Mouse (Mus musculus) liver, embryonic 13.5 days (tissue): Measurements from ENCODE around the gene Tgfbr2. TPM values are rescaled to one million over a fixed set of nuclear protein-coding genes. Genes with fewer than 3 reads are reported as not detected.

Experiments used
- ATAC-seq: fragments of 200-750 bp; cut with Nextera tagmentation; 2 replicates; pipeline ENCODE4 v1.8.0; 2017; ENCODE audit warnings: low read depth, mild to moderate bottlenecking, moderate number of reproducible peaks, moderate library complexity
- DNase-seq: peaks from one replicate; pipeline ENCODE4 v3.0.0; 2022
- H3K27ac ChIP-seq: fragments of 300-500 bp; sonication (generic); 2 replicates; pipeline ENCODE4 v1.5.1; 2015; ENCODE audit warnings: moderate library complexity, mild to moderate bottlenecking, inconsistent platforms
- H3K27me3 ChIP-seq: fragments of 300-500 bp; sonication (generic); 2 replicates; pipeline ENCODE4 v1.6.1; 2015; ENCODE audit warnings: mild to moderate bottlenecking, inconsistent platforms
- H3K36me3 ChIP-seq: fragments of 300-500 bp; sonication (generic); 2 replicates; pipeline ENCODE4 v1.6.1; 2015; ENCODE audit warnings: mild to moderate bottlenecking, inconsistent platforms
- H3K4me1 ChIP-seq: fragments of 300-500 bp; sonication (generic); replicated peaks from 2 replicates; pipeline ENCODE4 v1.6.1; 2015; ENCODE audit warnings: inconsistent platforms
- H3K4me2 ChIP-seq: fragments of 300-500 bp; sonication (generic); 2 replicates; pipeline ENCODE4 v1.6.1; 2015; ENCODE audit warnings: inconsistent platforms, mild to moderate bottlenecking, moderate library complexity
- H3K4me3 ChIP-seq: fragments of 300-500 bp; sonication (generic); replicated peaks from 2 replicates; pipeline ENCODE4 v1.5.1; 2015; ENCODE audit warnings: mild to moderate bottlenecking, inconsistent platforms
- H3K9ac ChIP-seq: fragments of 300-500 bp; sonication (generic); 2 replicates; pipeline ENCODE4 v1.6.1; 2015; ENCODE audit warnings: mild to moderate bottlenecking, inconsistent platforms
- H3K9me3 ChIP-seq: fragments of 300-500 bp; sonication (generic); replicated peaks from 2 replicates; pipeline ENCODE4 v1.6.1; 2016; ENCODE audit warnings: inconsistent platforms
- WGBS: fragments of 180-500 bp; shearing (Covaris S2); methylation state at CpG from one replicate; pipeline ENCODE4 v1.1.7; 2015; ENCODE audit not compliant: insufficient replicate concordance; 5-methylcytosine and 5-hydroxymethylcytosine counted together
- polyA plus RNA-seq: library from polyadenylated mRNA; unstranded; fragments of >200 nt; fragmentation: Nextera tagmentation; extraction: Ambion mirVana; gene quantifications from 2 replicates; pipeline ENCODE4 v1.2.1, GENCODE M21; 2015

The Tgfbr2 gene
- polyA plus RNA-seq, 1 experiment from 2014 or later = 4.0 TPM

DNA sequence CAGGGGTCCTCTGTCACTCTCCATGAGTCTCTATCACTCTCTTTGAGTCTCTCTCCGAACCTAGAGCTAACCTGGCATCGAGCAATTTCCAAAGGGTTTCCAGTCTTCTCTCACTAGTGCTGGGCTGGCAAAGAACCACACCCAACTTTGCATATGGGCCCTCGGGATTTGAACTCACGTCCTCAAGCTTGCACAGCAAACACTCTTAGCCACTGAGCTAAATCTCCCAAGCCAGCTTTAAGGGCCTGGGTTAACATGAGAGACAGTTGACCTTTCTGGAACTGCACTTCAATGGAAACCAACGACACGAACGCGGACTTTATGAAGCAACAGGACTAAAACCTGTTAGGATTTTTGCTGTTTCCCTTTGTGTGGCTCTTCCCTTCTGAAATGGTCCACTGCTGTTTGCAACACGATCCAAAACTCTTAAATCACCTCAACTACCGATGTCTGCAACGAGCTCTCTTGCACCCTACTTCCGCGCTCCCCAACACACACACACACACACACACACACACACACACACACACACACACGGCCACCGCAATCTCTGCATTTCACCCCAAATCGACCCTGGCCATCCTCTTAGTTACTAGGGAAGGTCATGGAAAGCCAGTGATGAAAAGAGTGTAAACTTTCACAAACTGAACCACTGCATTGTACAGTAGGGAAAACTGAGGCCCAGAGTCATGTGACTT, 1.5 kb downstream of the Tgfbr2 start:
- no peak for DNase-seq
- no peak overlapping the region; the same call in 1 of the 2 replicates for H3K9ac ChIP-seq
- peak overlapping the region; percentile 68 for H3K4me3 ChIP-seq
- no peaks in the 10 kb centered on the region for H3K36me3 ChIP-seq
- H3K27ac ChIP-seq = peak overlapping the region; percentile 77
- H3K27me3 ChIP-seq = peaks cover 12% of the 10 kb centered on the region
- no peak for ATAC-seq
- H3K9me3 ChIP-seq = no peaks in the 10 kb centered on the region
- peaks cover 22% of the 10 kb centered on the region for H3K4me1 ChIP-seq
- peak overlapping the region; percentile 78 for H3K4me2 ChIP-seq
- WGBS = 60% methylated on average over 16 of the region's 16 CpGs

DNA sequence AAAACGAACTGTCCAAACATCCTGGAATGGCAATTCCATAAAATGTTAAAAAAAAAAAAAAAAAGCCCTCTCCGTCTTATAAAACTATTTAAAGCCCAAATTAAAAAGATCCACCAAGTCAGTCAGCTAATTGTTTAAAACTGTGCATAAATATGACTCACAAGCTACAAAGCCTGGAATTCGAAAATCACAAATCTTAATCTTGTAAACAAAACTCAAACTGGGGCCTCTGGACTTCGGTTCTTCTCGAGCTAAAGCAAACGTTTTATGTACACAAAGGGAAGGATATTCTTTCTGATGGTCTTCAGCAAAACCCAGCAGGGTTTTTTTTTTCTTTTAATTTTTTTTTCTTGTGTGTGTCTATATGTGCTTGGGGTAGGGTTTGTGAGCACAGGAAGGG, 2.1 kb downstream of the Tgfbr2 start:
- peaks cover 12% of the 10 kb centered on the region for H3K27me3 ChIP-seq
- H3K4me2 ChIP-seq = peak overlapping the region; percentile 78
- peaks cover 22% of the 10 kb centered on the region for H3K4me1 ChIP-seq
- no peak overlapping the region for H3K9ac ChIP-seq
- H3K36me3 ChIP-seq = no peaks in the 10 kb centered on the region
- no peaks in the 10 kb centered on the region for H3K9me3 ChIP-seq
- ATAC-seq = no peak
- WGBS = 48% methylated on average over 6 of the region's 6 CpGs
- no peak for DNase-seq
- peak overlapping the region; percentile 68; the same call in 1 of the 2 replicates for H3K4me3 ChIP-seq
- H3K27ac ChIP-seq = no peak overlapping the region; the same call in 1 of the 2 replicates

DNA sequence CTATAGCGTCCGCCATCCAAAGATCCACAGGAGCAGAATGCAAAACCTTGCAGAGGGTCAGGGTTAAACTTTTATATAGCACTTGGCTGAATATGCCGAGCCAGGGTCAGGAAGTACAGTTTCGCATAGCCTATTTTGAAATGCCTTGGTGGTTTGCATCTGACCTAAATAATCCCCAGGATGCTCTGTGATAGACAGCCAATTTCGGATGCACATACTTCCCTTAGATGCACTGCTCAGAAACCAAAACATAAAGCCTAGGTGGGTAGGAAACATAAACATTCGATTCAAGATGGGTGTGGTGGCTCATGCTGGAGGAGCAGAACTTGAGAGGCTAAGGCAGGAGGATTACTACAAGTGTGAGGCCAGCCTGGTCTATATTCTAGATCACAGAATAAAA, 6.1 kb downstream of the Tgfbr2 start:
- no peak overlapping the region for H3K9ac ChIP-seq
- H3K27me3 ChIP-seq = 0 out of 2 replicates have a peak, but pooled peaks cover 2% of the 10 kb centered on the region
- DNase-seq (no peak), ATAC-seq (no peak)
- no peaks in the 10 kb centered on the region for H3K9me3 ChIP-seq
- no peak overlapping the region for H3K4me3 ChIP-seq
- H3K27ac ChIP-seq = no peak overlapping the region
- 63% methylated on average over 6 of the region's 6 CpGs for WGBS
- no peaks in the 10 kb centered on the region for H3K36me3 ChIP-seq
- H3K4me2 ChIP-seq = no peak overlapping the region
- peaks cover 21% of the 10 kb centered on the region for H3K4me1 ChIP-seq

DNA sequence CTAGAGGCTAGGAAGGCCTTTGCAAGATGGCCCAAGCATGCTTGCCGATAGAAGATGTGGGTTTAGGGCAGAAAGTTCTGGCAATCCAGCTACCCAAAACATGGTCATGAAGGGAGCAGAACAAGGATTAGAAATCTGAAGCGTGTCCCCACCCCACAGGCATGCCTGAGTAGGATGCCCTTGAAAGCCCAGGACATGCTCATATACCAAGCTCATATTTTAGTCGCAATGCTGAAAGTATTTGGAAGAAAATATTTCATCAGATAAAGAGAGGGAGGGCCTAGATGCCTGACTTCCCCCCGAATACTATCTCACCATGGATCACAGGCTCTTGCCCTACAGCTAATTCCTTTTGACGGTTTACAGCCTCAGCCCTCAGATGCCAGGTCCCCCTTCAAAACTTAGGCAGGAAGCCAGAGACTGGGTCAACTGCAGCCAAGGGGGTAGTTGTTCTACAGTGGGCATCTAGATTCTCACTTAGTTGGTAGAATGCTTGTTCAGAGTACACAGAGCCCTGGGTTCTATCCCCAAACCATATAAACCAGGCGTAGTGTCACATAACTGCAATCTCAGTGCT, 7.8 kb downstream of the Tgfbr2 start:
- H3K9ac ChIP-seq = no peak overlapping the region
- no peaks in the 10 kb centered on the region for H3K27me3 ChIP-seq
- 58% methylated on average over 6 of the region's 6 CpGs for WGBS
- no peak for ATAC-seq
- DNase-seq = no peak
- no peak overlapping the region for H3K4me3 ChIP-seq
- no peaks in the 10 kb centered on the region for H3K9me3 ChIP-seq
- no peaks in the 10 kb centered on the region for H3K36me3 ChIP-seq
- peaks cover 20% of the 10 kb centered on the region for H3K4me1 ChIP-seq
- no peak overlapping the region for H3K27ac ChIP-seq
- no peak overlapping the region for H3K4me2 ChIP-seq

DNA sequence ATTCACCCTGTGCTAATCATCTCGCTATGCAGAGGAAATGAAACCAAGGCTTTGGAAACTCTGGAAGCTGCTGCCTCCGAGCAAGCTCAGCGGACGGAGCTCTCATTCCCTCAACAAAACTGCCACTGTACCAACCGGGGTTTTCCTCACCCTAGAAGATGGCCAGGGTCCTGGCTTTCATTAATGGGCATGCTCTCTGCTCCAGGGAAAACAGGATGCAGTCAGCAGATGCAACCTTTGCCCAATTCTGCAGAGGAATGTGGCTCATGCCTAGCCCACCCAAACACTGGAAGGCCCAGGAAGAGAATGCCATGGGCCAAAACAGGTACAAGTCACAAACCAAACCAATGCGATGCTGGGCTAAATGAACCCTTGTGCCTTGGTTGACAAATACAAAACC, 8.8 kb downstream of the Tgfbr2 start:
- Histone ChIP-seq H3K27me3 (no peaks in the 10 kb centered on the region), H3K4me3 (no peak overlapping the region), H3K36me3 (no peaks in the 10 kb centered on the region), H3K9me3 (no peaks in the 10 kb centered on the region), H3K4me2 (no peak overlapping the region), H3K9ac (no peak overlapping the region), H3K27ac (no peak overlapping the region), H3K4me1 (peaks cover 25% of the 10 kb centered on the region)
- 71% methylated on average over 6 of the region's 6 CpGs for WGBS
- no peak for DNase-seq
- no peak for ATAC-seq

DNA sequence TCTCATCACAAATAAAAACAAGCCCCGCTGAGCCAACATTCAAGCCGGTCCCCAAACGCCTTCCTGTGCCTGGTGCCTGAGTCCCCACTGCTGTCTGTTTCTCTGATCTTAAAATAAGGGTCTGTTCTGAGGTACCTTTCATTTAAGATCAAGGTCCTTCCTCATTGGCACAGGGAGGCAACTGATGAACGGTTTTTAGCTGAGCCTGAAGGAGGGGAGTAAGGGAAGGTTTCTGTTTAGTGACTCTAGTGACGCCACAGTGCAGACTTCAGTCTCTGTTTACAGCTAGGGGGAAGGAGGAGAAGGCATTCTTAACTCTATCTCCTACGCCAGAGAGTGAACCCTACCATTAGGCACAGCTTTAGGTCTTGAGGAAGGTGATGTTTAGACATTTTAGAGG, 11.3 kb downstream of the Tgfbr2 start:
- Histone ChIP-seq H3K27ac (no peak overlapping the region), H3K9ac (no peak overlapping the region), H3K4me2 (no peak overlapping the region), H3K36me3 (no peaks in the 10 kb centered on the region), H3K9me3 (no peaks in the 10 kb centered on the region), H3K4me3 (no peak overlapping the region), H3K4me1 (peaks cover 41% of the 10 kb centered on the region), H3K27me3 (no peaks in the 10 kb centered on the region)
- ATAC-seq (no peak), DNase-seq (no peak)
- 49% methylated on average over 6 of the region's 6 CpGs for WGBS

DNA sequence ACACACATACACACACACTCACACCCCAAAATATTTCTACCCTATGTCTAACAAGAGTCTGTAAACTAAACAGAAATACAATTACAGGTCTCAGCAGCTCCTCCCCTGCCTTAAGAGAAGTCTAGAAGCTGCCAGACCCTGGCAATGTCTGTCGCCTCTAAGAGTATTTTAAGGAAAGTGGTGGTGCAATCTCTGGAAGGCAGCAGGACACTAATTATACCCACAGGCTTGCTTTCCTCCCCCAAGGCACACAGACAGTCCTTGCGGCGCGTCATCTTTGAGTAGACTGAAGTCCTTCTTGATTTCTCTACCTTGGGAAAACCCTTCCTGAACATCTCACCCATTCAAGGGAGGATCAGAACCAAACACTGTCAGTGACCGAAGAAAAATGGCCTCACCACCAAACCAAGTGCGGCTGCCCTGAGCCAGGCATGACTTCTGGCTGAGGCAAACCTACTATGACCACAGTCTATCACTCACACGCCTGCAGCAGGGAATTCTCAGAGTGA, 12.2 kb downstream of the Tgfbr2 start:
- WGBS = 75% methylated on average over 7 of the region's 7 CpGs
- H3K4me3 ChIP-seq = no peak overlapping the region

DNA sequence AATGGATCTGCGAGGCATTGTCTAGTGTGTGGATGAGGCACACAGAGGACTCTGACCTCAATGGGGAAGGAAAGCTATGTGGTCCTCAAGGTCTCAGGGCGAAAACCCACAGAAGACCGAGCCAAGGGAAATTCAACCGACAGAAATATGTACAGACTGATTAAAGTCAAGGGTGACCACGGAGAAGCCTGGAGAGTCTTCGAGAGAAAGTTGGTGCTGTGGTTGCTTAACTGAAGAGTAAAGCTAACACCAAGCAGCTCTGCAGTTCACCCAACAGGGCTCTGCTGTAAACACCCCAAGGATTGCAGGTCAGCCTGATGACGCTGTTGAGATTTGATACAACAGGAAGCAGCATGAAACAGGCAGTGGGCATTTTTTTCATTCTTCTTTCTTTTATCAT, 14.3 kb downstream of the Tgfbr2 start:
- whole genome bisulfite sequencing = 12% methylated on average over 7 of the region's 7 CpGs
- Histone ChIP-seq H3K9ac (no peak overlapping the region), H3K4me2 (no peak overlapping the region), H3K27me3 (no peaks in the 10 kb centered on the region), H3K4me3 (no peak overlapping the region), H3K27ac (no peak overlapping the region), H3K36me3 (no peaks in the 10 kb centered on the region), H3K9me3 (no peaks in the 10 kb centered on the region), H3K4me1 (peaks cover 34% of the 10 kb centered on the region)
- no peak for DNase-seq
- peak; percentile 39; the same call in 1 of the 2 replicates for ATAC-seq

More for the DNA sequence above, 12.2 kb downstream of the Tgfbr2 start:
- H3K27ac ChIP-seq = no peak overlapping the region
- no peaks in the 10 kb centered on the region for H3K9me3 ChIP-seq
- no peaks in the 10 kb centered on the region for H3K27me3 ChIP-seq
- DNase-seq (no peak), ATAC-seq (no peak)
- no peak overlapping the region for H3K9ac ChIP-seq
- H3K4me1 ChIP-seq = peaks cover 42% of the 10 kb centered on the region
- H3K36me3 ChIP-seq = no peaks in the 10 kb centered on the region
- H3K4me2 ChIP-seq = no peak overlapping the region

DNA sequence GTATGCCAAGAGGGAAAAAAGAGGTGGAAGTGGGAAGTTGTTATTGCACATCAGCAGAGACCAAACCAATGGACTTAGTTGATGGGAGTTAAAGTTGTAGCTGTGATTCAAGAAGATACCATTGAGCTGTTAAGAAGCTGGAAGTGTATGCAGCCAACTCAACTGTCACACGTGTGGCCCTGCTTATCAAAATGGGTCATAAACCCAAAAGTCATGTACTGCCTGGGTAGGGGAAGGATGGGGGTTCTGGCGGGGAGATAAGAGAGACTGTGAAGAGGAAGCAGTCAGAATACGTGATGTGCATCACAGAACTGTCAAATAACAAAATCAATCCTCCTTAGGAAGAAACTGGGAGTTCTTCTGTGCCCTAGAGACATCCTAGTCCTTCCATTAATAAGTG, 15.1 kb downstream of the Tgfbr2 start:
- WGBS = 9% methylated on average over 3 of the region's 3 CpGs
- H3K4me2 ChIP-seq = no peak overlapping the region
- no peak overlapping the region for H3K27ac ChIP-seq
- ATAC-seq = peak; percentile 62; the same call in 1 of the 2 replicates
- no peaks in the 10 kb centered on the region for H3K27me3 ChIP-seq
- H3K4me1 ChIP-seq = peaks cover 34% of the 10 kb centered on the region
- peak; percentile 13 for DNase-seq
- H3K9ac ChIP-seq = no peak overlapping the region
- H3K36me3 ChIP-seq = peaks cover 6% of the 10 kb centered on the region
- H3K9me3 ChIP-seq = no peaks in the 10 kb centered on the region
- H3K4me3 ChIP-seq = no peak overlapping the region

DNA sequence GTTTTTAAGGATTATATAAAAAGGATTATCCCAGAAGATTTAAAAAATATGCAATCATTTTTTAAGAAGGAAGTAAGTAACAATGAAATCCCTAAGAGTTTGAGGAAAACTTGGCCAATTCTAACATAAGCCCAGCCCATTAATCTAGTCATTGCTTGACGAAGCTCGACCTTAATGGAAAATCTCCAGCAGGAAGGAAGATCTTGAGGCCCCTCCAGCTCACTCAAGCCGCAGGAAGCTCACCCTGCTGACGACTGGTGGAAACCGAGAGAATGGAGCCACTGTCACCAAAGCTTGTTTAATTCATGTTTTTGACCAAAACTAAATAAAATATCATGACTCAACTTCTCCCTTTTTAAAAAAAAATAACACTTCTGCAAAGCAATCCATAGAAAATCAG, 18.7 kb downstream of the Tgfbr2 start:
- H3K27me3 ChIP-seq = no peaks in the 10 kb centered on the region
- H3K9ac ChIP-seq = no peak overlapping the region
- ATAC-seq (no peak), DNase-seq (no peak)
- H3K9me3 ChIP-seq = no peaks in the 10 kb centered on the region
- H3K4me3 ChIP-seq = no peak overlapping the region
- H3K36me3 ChIP-seq = peaks cover 13% of the 10 kb centered on the region
- H3K4me2 ChIP-seq = no peak overlapping the region
- H3K27ac ChIP-seq = no peak overlapping the region
- 54% methylated on average over 5 of the region's 5 CpGs for WGBS
- peaks cover 42% of the 10 kb centered on the region for H3K4me1 ChIP-seq

DNA sequence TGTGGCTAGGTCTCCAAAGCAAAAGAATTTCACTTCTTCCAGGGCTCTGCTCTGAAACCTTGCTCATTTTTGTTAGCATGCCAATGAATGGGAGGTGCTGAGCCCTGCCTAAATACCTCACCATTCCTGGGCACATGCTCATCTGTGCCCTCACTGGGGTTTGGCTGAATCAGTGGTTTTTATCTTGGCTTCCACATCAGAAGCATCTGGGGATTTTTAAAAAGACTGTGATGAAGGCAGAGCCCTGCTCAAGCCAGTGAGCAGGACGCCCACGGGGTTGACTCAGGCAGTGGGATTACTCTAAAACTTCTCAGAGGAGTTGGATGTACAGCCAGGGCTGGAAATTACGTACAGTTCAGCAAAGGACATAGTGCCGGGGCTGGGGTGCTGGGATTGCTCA, 22.3 kb downstream of the Tgfbr2 start:
- Histone ChIP-seq H3K9me3 (no peaks in the 10 kb centered on the region), H3K27ac (no peak overlapping the region), H3K27me3 (no peaks in the 10 kb centered on the region), H3K9ac (no peak overlapping the region), H3K4me3 (no peak overlapping the region), H3K36me3 (peaks cover 13% of the 10 kb centered on the region), H3K4me2 (no peak overlapping the region), H3K4me1 (peaks cover 22% of the 10 kb centered on the region)
- WGBS = 65% methylated on average over 4 of the region's 4 CpGs
- DNase-seq (no peak), ATAC-seq (no peak)
